Mouse (Mus musculus) midbrain, embryonic 14.5 days (tissue): ENCODE results near the gene Nmt2. TPM values are rescaled to one million over a fixed set of nuclear protein-coding genes. Genes with fewer than 3 reads are reported as not detected.
A peak's percentile ranks its signal among the peaks of the same experiment; 100 is the strongest.

Experiments
- ATAC-seq: fragments of 200-750 bp; cut with Nextera tagmentation; 2 replicates; pipeline ENCODE4 v1.8.0; 2017; ENCODE audit warnings: moderate number of reproducible peaks, moderate library complexity; ENCODE audit not compliant: low FRiP score, low TSS enrichment
- DNase-seq: peaks from one replicate; pipeline ENCODE4 v3.0.0-alpha.2; 2015
- H3K27ac ChIP-seq: fragments of 300-500 bp; sonication (generic); replicated peaks from 2 replicates; pipeline ENCODE4 v1.5.1; 2014; ENCODE audit warnings: mild to moderate bottlenecking, low read depth, low read length, moderate library complexity
- H3K27me3 ChIP-seq: fragments of 300-500 bp; sonication (generic); 2 replicates; pipeline ENCODE4 v1.6.1; 2014; ENCODE audit warnings: low read length, control low read depth, mixed read lengths; ENCODE audit not compliant: control insufficient read depth, insufficient read depth
- H3K36me3 ChIP-seq: fragments of 300-500 bp; sonication (generic); 2 replicates; pipeline ENCODE4 v1.6.1; 2014; ENCODE audit warnings: low read length, control low read depth; ENCODE audit not compliant: control insufficient read depth, insufficient read depth
- H3K4me1 ChIP-seq: fragments of 300-500 bp; sonication (generic); 2 replicates; pipeline ENCODE4 v1.6.1; 2014; ENCODE audit warnings: mild to moderate bottlenecking, antibody characterized with exemption, low read length, control low read depth; ENCODE audit not compliant: control insufficient read depth, insufficient read depth
- H3K4me2 ChIP-seq: fragments of 300-500 bp; sonication (generic); 2 replicates; pipeline ENCODE4 v1.6.1; 2014; ENCODE audit warnings: mild to moderate bottlenecking, low read length, moderate library complexity
- H3K4me3 ChIP-seq: fragments of 300-500 bp; sonication (generic); replicated peaks from 2 replicates; pipeline ENCODE4 v1.5.1; 2014; ENCODE audit warnings: low read depth, low read length
- H3K9ac ChIP-seq: fragments of 300-500 bp; sonication (generic); replicated peaks from 2 replicates; pipeline ENCODE4 v1.6.1; 2014; ENCODE audit warnings: mild to moderate bottlenecking, low read length, moderate library complexity
- H3K9me3 ChIP-seq: fragments of 300-500 bp; sonication (generic); 2 replicates; pipeline ENCODE4 v1.6.1; 2016; ENCODE audit warnings: low read length, control low read depth, mixed read lengths; ENCODE audit not compliant: control insufficient read depth
- WGBS: fragments of 180-500 bp; shearing (Covaris S2); extraction: QIAGEN DNeasy Blood & Tissue Kit; methylation state at CpG from one replicate; pipeline ENCODE4 v1.1.7; 2014; 5-methylcytosine and 5-hydroxymethylcytosine counted together
- polyA plus RNA-seq: library from polyadenylated mRNA; unstranded; fragments of >200 nt; fragmentation: Nextera tagmentation; extraction: Ambion mirVana; gene quantifications from 2 replicates; pipeline ENCODE4 v1.2.1, GENCODE M21; 2014

Nmt2 gene
- polyA plus RNA-seq, 1 experiment from 2014 or later, result 112 TPM

DNA sequence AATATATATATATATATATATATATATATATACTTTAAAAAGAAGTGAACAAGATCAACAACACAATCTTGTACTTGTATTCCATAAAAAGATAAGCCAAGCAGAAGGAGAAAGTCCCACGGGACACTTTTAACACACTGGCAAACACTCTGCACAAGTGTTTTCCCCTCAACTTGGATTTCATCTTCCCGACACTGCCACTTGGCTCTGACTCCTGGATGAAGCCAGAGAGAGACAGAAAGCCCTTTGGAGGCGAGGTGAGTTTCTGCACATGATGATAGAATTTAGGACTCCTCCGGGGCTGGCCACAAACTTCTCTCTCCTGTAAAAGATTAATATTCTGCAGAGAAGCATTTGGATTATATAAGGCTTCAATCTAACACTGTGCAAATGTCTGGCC is 2.7 kb upstream of the Nmt2 start:
- peaks cover 13% of the 10 kb centered on the region for H3K4me1 ChIP-seq

GRCm38 (mm10) chr2:3282866-3283601 is 978 bp upstream of the Nmt2 start:
- peak overlapping the region; percentile 75 for H3K4me2 ChIP-seq
- 8% methylated on average over 12 of the region's 12 CpGs for WGBS
- ATAC-seq, result no peak
- DNase-seq, result no peak
- peak overlapping the region; percentile 68 for H3K4me3 ChIP-seq
- H3K9me3 ChIP-seq, result no peaks in the 10 kb centered on the region
- peak overlapping the region; percentile 69 for H3K9ac ChIP-seq
- peak overlapping the region; percentile 94 for H3K27ac ChIP-seq
- no peaks in the 10 kb centered on the region for H3K36me3 ChIP-seq
- no peaks in the 10 kb centered on the region for H3K27me3 ChIP-seq
- peaks cover 13% of the 10 kb centered on the region for H3K4me1 ChIP-seq

More for the DNA sequence above, 2.7 kb upstream of the Nmt2 start:
- H3K36me3 ChIP-seq, result no peaks in the 10 kb centered on the region
- no peaks in the 10 kb centered on the region for H3K9me3 ChIP-seq
- H3K9ac ChIP-seq, result no peak overlapping the region
- DNase-seq, result no peak
- WGBS, result 87% methylated on average over 4 of the region's 4 CpGs
- no peak overlapping the region for H3K27ac ChIP-seq
- H3K4me2 ChIP-seq, result no peak overlapping the region
- no peak for ATAC-seq
- H3K4me3 ChIP-seq, result no peak overlapping the region
- H3K27me3 ChIP-seq, result no peaks in the 10 kb centered on the region

- peak overlapping the region; percentile 75 for H3K4me2 ChIP-seq
- no peaks in the 10 kb centered on the region for H3K36me3 ChIP-seq
- under 1% methylated on average over 56 of the region's 60 CpGs for WGBS
- H3K4me3 ChIP-seq, result peak overlapping the region; percentile 68
- H3K27ac ChIP-seq, result peak overlapping the region; percentile 94
- H3K9me3 ChIP-seq, result no peaks in the 10 kb centered on the region
- ATAC-seq, result peak; percentile 2; the same call in 1 of the 2 replicates
- DNase-seq, result peak; percentile 77
- H3K9ac ChIP-seq, result peak overlapping the region; percentile 82
- H3K27me3 ChIP-seq, result no peaks in the 10 kb centered on the region
- H3K4me1 ChIP-seq, result peaks cover 13% of the 10 kb centered on the region
Observed at GRCm38 (mm10) chr2:3284473-3285180, 615 bp downstream of the Nmt2 start.

DNA sequence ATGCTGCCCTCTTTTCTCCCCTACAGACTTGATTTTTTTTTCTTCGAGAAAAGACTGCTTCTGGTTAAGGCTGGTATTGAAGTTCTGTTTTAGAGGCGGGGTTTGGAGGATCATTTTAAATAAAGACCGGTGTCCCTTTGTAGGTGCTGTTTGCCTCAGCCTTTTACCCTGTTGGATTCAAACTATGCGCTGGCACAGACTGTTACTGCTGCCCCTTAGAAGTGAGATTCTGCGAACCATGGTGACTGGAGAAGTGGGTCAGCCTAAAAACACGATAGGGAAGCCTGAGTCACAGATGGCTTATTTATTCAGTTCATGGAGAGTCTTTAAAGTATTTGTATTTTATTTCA is 1.1 kb downstream of the Nmt2 start:
- Histone ChIP-seq H3K36me3 (no peaks in the 10 kb centered on the region), H3K4me3 (peak overlapping the region; percentile 68), H3K9me3 (no peaks in the 10 kb centered on the region), H3K27me3 (no peaks in the 10 kb centered on the region), H3K4me1 (peaks cover 13% of the 10 kb centered on the region), H3K27ac (peak overlapping the region; percentile 94), H3K4me2 (peak overlapping the region; percentile 75), H3K9ac (peak overlapping the region; percentile 82)
- DNase-seq (no peak), ATAC-seq (no peak)
- under 1% methylated on average over 6 of the region's 6 CpGs for WGBS

GRCm38 (mm10) chr2:3285709-3286108 is 1.7 kb downstream of the Nmt2 start:
- peak overlapping the region; percentile 68 for H3K4me3 ChIP-seq
- H3K36me3 ChIP-seq, result no peaks in the 10 kb centered on the region
- peak overlapping the region; percentile 75 for H3K4me2 ChIP-seq
- peaks cover 13% of the 10 kb centered on the region for H3K4me1 ChIP-seq
- DNase-seq (no peak), ATAC-seq (no peak)
- no peaks in the 10 kb centered on the region for H3K27me3 ChIP-seq
- H3K9me3 ChIP-seq, result no peaks in the 10 kb centered on the region
- no peak overlapping the region for H3K27ac ChIP-seq
- 84% methylated on average over 3 of the region's 3 CpGs for WGBS
- H3K9ac ChIP-seq, result no peak overlapping the region; the same call in 1 of the 2 replicates

GRCm38 (mm10) chr2:3286243-3286642 is 2.2 kb downstream of the Nmt2 start:
- ATAC-seq, result no peak
- H3K27ac ChIP-seq, result no peak overlapping the region
- DNase-seq, result no peak
- H3K27me3 ChIP-seq, result no peaks in the 10 kb centered on the region
- no peaks in the 10 kb centered on the region for H3K9me3 ChIP-seq
- no peak overlapping the region for H3K9ac ChIP-seq
- 86% methylated on average over 2 of the region's 2 CpGs for WGBS
- H3K4me3 ChIP-seq, result no peak overlapping the region
- peaks cover 13% of the 10 kb centered on the region for H3K4me1 ChIP-seq
- no peaks in the 10 kb centered on the region for H3K36me3 ChIP-seq
- H3K4me2 ChIP-seq, result no peak overlapping the region; the same call in 1 of the 2 replicates

- Histone ChIP-seq H3K4me1 (peaks cover 9% of the 10 kb centered on the region), H3K4me3 (no peak overlapping the region), H3K27ac (no peak overlapping the region), H3K36me3 (no peaks in the 10 kb centered on the region), H3K9me3 (no peaks in the 10 kb centered on the region), H3K27me3 (no peaks in the 10 kb centered on the region), H3K9ac (no peak overlapping the region), H3K4me2 (no peak overlapping the region)
- DNase-seq, result no peak
- 92% methylated on average over 1 of the region's 1 CpGs for WGBS
- ATAC-seq, result no peak
Observed at GRCm38 (mm10) chr2:3289581-3289980, 5.6 kb downstream of the Nmt2 start.

GRCm38 (mm10) chr2:3292170-3292569 is 8.2 kb downstream of the Nmt2 start:
- H3K27ac ChIP-seq, result no peak overlapping the region
- no peak overlapping the region for H3K4me3 ChIP-seq
- H3K27me3 ChIP-seq, result no peaks in the 10 kb centered on the region
- ATAC-seq, result no peak
- H3K4me2 ChIP-seq, result no peak overlapping the region
- no peak for DNase-seq
- H3K36me3 ChIP-seq, result no peaks in the 10 kb centered on the region
- H3K9ac ChIP-seq, result no peak overlapping the region
- H3K4me1 ChIP-seq, result no peaks in the 10 kb centered on the region
- H3K9me3 ChIP-seq, result no peaks in the 10 kb centered on the region
- WGBS, result 91% methylated on average over 1 of the region's 1 CpGs

GRCm38 (mm10) chr2:3295826-3296225 is 11.8 kb downstream of the Nmt2 start:
- Histone ChIP-seq H3K4me3 (no peak overlapping the region), H3K9me3 (no peaks in the 10 kb centered on the region), H3K9ac (no peak overlapping the region), H3K36me3 (no peaks in the 10 kb centered on the region), H3K4me2 (no peak overlapping the region), H3K27me3 (no peaks in the 10 kb centered on the region), H3K27ac (no peak overlapping the region), H3K4me1 (no peaks in the 10 kb centered on the region)
- no peak for DNase-seq
- 91% methylated on average over 7 of the region's 7 CpGs for WGBS
- no peak for ATAC-seq
